Mouse (Mus musculus): ENCODE data around the gene Fam126b. TPM values are rescaled to one million over a fixed set of nuclear protein-coding genes. Genes with fewer than 3 reads are reported as not detected.

Fam126b gene
- total and polyA plus RNA-seq, 2 experiments from 2014 or later, result 3.1 to 5.7 TPM

DNA sequence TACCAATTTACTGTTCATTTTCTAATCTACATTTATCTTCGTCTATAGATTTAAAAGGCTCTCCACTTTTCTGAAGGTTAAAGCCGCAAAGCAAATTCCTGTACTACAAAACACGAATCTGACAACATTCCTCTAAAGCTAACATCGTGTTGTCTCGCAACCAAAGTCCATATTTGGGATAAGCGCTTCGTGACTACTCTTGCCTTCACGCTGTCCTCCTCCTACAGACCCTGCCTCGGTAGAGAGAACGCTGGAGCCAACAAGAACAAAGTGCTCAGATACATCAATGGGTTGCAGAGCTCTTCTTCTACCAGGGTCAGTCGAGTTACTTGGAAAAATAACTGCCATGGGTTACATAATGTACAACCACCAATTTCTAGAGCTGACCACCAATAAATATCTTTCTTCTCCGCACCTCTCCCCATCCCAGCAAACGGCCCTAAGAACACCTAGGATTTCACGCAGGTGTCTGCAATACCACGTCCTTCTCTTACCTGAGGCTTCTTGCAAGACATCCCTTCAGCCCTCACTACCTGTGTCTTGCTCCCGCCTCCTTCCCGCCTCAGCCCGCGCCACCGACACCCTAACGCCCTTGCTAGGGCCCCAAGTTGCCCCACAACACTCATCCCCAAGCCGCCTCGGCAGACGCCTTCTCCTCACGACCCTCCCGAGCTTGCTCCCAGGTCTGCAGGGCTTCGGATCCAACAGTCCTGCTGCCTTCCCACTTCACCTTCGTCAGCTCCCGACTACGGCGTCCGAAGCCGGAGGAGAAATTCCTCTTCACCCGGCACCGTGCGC lies 551 bp downstream of the Fam126b start:
- Histone ChIP-seq H3K36me3 (replicated peaks; ENCODE audit: control insufficient read depth, insufficient read depth, low read length) (no peaks in the 10 kb centered on the region), H3K4me1 (ENCODE audit: control insufficient read depth, insufficient read depth) (peaks cover 13% of the 10 kb centered on the region), H3K9me3 (replicated peaks; ENCODE audit: control insufficient read depth, low read length) (no peaks in the 10 kb centered on the region), H3K27ac (ENCODE audit: low read depth) (peak overlapping the region; percentile 65), H3K4me2 (ENCODE audit: low read depth, low read length) (peak overlapping the region; percentile 95), H3K9ac (replicated peaks; ENCODE audit: low read depth, low read length) (peak overlapping the region; percentile 87), H3K4me3 (ENCODE audit: low read depth, low read length) (peak overlapping the region; percentile 85), H3K27me3 (ENCODE audit: control insufficient read depth, insufficient read depth, low read length) (no peaks in the 10 kb centered on the region)
- 3% methylated on average over 34 of the region's 36 CpGs for WGBS
- DNase-seq (ENCODE audit: low spot score) (no peak), ATAC-seq (ENCODE audit: insufficient read depth, low read depth) (peak; percentile 28; the same call in 1 of the 2 replicates)
- TF ChIP-seq CTCF (IDR thresholded peaks at IDR 0.05; ENCODE audit: low read depth), result no peak
- no peak for TF ChIP-seq EP300 (IDR thresholded peaks at IDR 0.05; ENCODE audit: low read depth)

DNA sequence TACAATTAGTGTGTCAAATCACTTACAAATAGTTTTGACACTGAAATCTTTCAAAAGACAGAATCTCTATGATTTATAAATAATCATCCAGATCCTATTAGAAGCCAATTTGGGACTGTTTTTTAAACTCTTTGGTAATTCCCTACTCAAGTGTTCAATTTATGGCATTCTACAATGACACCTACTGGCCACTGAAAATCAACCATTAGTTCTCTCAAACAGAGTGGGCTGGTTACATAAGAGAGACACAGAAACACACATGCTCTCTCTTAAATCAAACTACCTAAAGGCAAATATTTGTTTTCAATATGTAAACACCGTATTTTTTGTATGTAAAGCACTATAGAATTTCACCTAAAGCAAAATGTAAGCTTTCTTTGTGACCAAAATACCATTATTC lies 1.9 kb downstream of the Fam126b start:
- TF ChIP-seq EP300 (IDR thresholded peaks at IDR 0.05; ENCODE audit: low read depth), result no peak
- TF ChIP-seq CTCF (IDR thresholded peaks at IDR 0.05; ENCODE audit: low read depth), result peak; percentile 40
- DNase-seq (ENCODE audit: low spot score) (no peak), ATAC-seq (ENCODE audit: insufficient read depth, low read depth) (no peak)
- H3K9me3 ChIP-seq (replicated peaks; ENCODE audit: control insufficient read depth, low read length), result no peaks in the 10 kb centered on the region
- H3K27me3 ChIP-seq (ENCODE audit: control insufficient read depth, insufficient read depth, low read length), result no peaks in the 10 kb centered on the region
- peaks cover 13% of the 10 kb centered on the region for H3K4me1 ChIP-seq (ENCODE audit: control insufficient read depth, insufficient read depth)
- no peak overlapping the region for H3K27ac ChIP-seq (ENCODE audit: low read depth)
- WGBS, result 71% methylated on average over 1 of the region's 1 CpGs
- H3K36me3 ChIP-seq (replicated peaks; ENCODE audit: control insufficient read depth, insufficient read depth, low read length), result no peaks in the 10 kb centered on the region
- H3K4me2 ChIP-seq (ENCODE audit: low read depth, low read length), result no peak overlapping the region
- H3K4me3 ChIP-seq (ENCODE audit: low read depth, low read length), result no peak overlapping the region
- H3K9ac ChIP-seq (replicated peaks; ENCODE audit: low read depth, low read length), result no peak overlapping the region

DNA sequence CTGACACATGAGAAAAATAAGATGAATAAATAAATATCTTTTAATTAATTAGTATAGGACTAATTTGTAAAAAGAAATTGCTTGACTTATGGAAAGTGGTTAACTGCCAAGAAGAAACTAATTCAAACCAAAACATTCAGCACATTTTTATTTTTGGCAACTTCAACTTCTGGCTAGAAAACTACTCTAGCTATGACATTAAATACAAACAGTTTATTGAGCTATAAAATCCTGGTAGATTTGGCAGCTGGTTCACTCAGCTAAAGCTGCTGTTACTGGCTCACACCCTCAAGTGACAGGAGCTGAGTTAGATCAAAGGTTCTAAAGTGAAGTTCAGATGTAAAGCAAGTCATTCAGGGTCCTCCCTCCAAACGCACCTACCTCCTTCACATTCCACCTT lies 3.5 kb downstream of the Fam126b start:
- TF ChIP-seq CTCF (IDR thresholded peaks at IDR 0.05; ENCODE audit: low read depth) (no peak), EP300 (IDR thresholded peaks at IDR 0.05; ENCODE audit: low read depth) (no peak)
- H3K27me3 ChIP-seq (ENCODE audit: control insufficient read depth, insufficient read depth, low read length), result no peaks in the 10 kb centered on the region
- DNase-seq (ENCODE audit: low spot score) (no peak), ATAC-seq (ENCODE audit: insufficient read depth, low read depth) (no peak)
- H3K4me3 ChIP-seq (ENCODE audit: low read depth, low read length), result no peak overlapping the region
- peaks cover 13% of the 10 kb centered on the region for H3K4me1 ChIP-seq (ENCODE audit: control insufficient read depth, insufficient read depth)
- no peaks in the 10 kb centered on the region for H3K36me3 ChIP-seq (replicated peaks; ENCODE audit: control insufficient read depth, insufficient read depth, low read length)
- no peak overlapping the region for H3K9ac ChIP-seq (replicated peaks; ENCODE audit: low read depth, low read length)
- no peak overlapping the region for H3K27ac ChIP-seq (ENCODE audit: low read depth)
- WGBS, result 59% methylated on average over 1 of the region's 1 CpGs
- no peak overlapping the region for H3K4me2 ChIP-seq (ENCODE audit: low read depth, low read length)
- H3K9me3 ChIP-seq (replicated peaks; ENCODE audit: control insufficient read depth, low read length), result no peaks in the 10 kb centered on the region

- no peak for ATAC-seq (ENCODE audit: insufficient read depth, low read depth)
Measured at GRCm38 (mm10) chr1:58579179-58579578, 6.9 kb downstream of the Fam126b start.

DNA sequence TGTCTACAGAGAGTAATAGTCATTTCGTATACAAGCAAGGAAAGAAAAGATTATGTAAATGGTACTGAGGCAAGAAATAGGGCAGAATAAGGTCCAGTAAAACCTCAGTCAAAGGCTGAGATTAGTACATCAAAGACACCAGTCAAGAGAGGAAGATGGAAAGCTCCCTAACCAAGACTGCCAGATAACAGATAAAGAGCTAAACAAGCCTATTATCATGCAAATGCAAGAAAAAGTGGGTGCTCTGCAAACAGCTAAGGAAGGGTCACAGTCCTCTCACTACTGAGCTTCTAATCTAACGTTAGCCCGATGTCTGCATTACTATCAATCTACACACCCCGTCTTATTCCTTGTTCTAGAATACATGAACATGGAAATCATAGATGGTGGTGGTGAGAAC lies 15.7 kb downstream of the Fam126b start:
- Histone ChIP-seq H3K4me1 (ENCODE audit: control insufficient read depth, insufficient read depth) (peaks cover 5% of the 10 kb centered on the region; the same call in 1 of the 2 replicates), H3K27ac (ENCODE audit: low read depth) (no peak overlapping the region), H3K9ac (replicated peaks; ENCODE audit: low read depth, low read length) (no peak overlapping the region), H3K4me3 (ENCODE audit: low read depth, low read length) (no peak overlapping the region), H3K36me3 (replicated peaks; ENCODE audit: control insufficient read depth, insufficient read depth, low read length) (no peaks in the 10 kb centered on the region), H3K9me3 (replicated peaks; ENCODE audit: control insufficient read depth, low read length) (no peaks in the 10 kb centered on the region), H3K4me2 (ENCODE audit: low read depth, low read length) (no peak overlapping the region), H3K27me3 (ENCODE audit: control insufficient read depth, insufficient read depth, low read length) (no peaks in the 10 kb centered on the region)
- TF ChIP-seq CTCF (IDR thresholded peaks at IDR 0.05; ENCODE audit: low read depth) (no peak), EP300 (IDR thresholded peaks at IDR 0.05; ENCODE audit: low read depth) (no peak)
- ATAC-seq (ENCODE audit: insufficient read depth, low read depth), result no peak
- WGBS, result 55% methylated on average over 4 of the region's 4 CpGs
- no peak for DNase-seq (ENCODE audit: low spot score)

More at GRCm38 (mm10) chr1:58579179-58579578, 6.9 kb downstream of the Fam126b start:
- Histone ChIP-seq H3K9ac (replicated peaks; ENCODE audit: low read depth, low read length) (no peak overlapping the region), H3K4me2 (ENCODE audit: low read depth, low read length) (no peak overlapping the region), H3K27me3 (ENCODE audit: control insufficient read depth, insufficient read depth, low read length) (no peaks in the 10 kb centered on the region), H3K4me1 (ENCODE audit: control insufficient read depth, insufficient read depth) (no peaks in the 10 kb centered on the region), H3K4me3 (ENCODE audit: low read depth, low read length) (no peak overlapping the region), H3K36me3 (replicated peaks; ENCODE audit: control insufficient read depth, insufficient read depth, low read length) (no peaks in the 10 kb centered on the region), H3K27ac (ENCODE audit: low read depth) (no peak overlapping the region), H3K9me3 (replicated peaks; ENCODE audit: control insufficient read depth, low read length) (no peaks in the 10 kb centered on the region)
- TF ChIP-seq CTCF (IDR thresholded peaks at IDR 0.05; ENCODE audit: low read depth), result peak; percentile 40
- TF ChIP-seq EP300 (IDR thresholded peaks at IDR 0.05; ENCODE audit: low read depth), result no peak
- 82% methylated on average over 2 of the region's 2 CpGs for WGBS
- no peak for DNase-seq (ENCODE audit: low spot score)
